Mouse (Mus musculus) heart, embryonic 12.5 days (tissue): Measurements from ENCODE around the gene Esrrg. TPM values are rescaled to one million over a fixed set of nuclear protein-coding genes. Genes with fewer than 3 reads are reported as not detected.

Source experiments
- ATAC-seq: fragments of 200-750 bp; cut with Nextera tagmentation; 2 replicates; pipeline ENCODE4 v1.8.0; 2017; ENCODE audit warnings: moderate TSS enrichment, moderate library complexity; ENCODE audit not compliant: insufficient number of reproducible peaks, low FRiP score
- H3K27ac ChIP-seq: fragments of 300-500 bp; sonication (generic); 2 replicates; pipeline ENCODE4 v1.5.1; 2016; ENCODE audit warnings: mild to moderate bottlenecking, moderate library complexity; ENCODE audit not compliant: poor library complexity, severe bottlenecking
- H3K27me3 ChIP-seq: fragments of 300-500 bp; sonication (generic); replicated peaks from 2 replicates; pipeline ENCODE4 v1.6.1; 2016; ENCODE audit warnings: mild to moderate bottlenecking, moderate library complexity
- H3K36me3 ChIP-seq: fragments of 300-500 bp; sonication (generic); 2 replicates; pipeline ENCODE4 v1.6.1; 2016; ENCODE audit warnings: mild to moderate bottlenecking, moderate library complexity
- H3K4me1 ChIP-seq: fragments of 300-500 bp; sonication (generic); replicated peaks from 2 replicates; pipeline ENCODE4 v1.6.1; 2016; ENCODE audit warnings: mild to moderate bottlenecking
- H3K4me2 ChIP-seq: fragments of 300-500 bp; sonication (generic); 2 replicates; pipeline ENCODE4 v1.6.1; 2016; ENCODE audit warnings: mild to moderate bottlenecking, moderate library complexity
- H3K4me3 ChIP-seq: fragments of 300-500 bp; sonication (generic); 2 replicates; pipeline ENCODE4 v1.5.1; 2016; ENCODE audit warnings: mild to moderate bottlenecking
- H3K9ac ChIP-seq: fragments of 300-500 bp; sonication (generic); 2 replicates; pipeline ENCODE4 v1.6.1; 2016; ENCODE audit warnings: mild to moderate bottlenecking, moderate library complexity
- H3K9me3 ChIP-seq: fragments of 300-500 bp; sonication (generic); replicated peaks from 2 replicates; pipeline ENCODE4 v1.6.1; 2016; ENCODE audit warnings: mild to moderate bottlenecking, moderate library complexity
- WGBS: fragments of 180-500 bp; shearing (Covaris S2); methylation state at CpG from one replicate; pipeline ENCODE4 v1.1.7; 2016; 5-methylcytosine and 5-hydroxymethylcytosine counted together
- polyA plus RNA-seq: library from polyadenylated mRNA; unstranded; fragments of >200 nt; fragmentation: Nextera tagmentation; extraction: Ambion mirVana; gene quantifications from 2 replicates; pipeline ENCODE4 v1.2.1, GENCODE M21; 2016

Gene Esrrg
- polyA plus RNA-seq, 1 experiment from 2014 or later: 33.3 TPM

DNA sequence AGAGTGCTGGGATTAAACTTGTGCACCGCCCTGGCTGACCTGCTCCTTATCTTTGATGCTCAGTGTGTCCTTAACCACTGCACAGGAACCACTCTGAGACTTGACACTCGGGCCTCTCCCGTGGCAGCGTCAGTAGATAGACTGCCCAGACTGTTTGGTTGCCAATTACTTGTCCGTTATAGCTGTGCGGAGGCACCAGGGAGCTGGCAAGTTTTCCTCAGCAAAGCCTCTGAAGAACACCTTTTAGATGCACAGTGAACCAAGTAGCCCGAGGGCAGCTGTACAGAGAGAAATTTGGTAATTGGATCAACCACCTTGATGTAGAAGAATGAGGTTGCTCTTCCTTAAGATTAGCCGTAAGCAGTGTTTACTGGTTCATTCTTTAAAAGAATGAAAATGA, 279.6 kb downstream of the Esrrg start:
- 54% methylated on average over 8 of the region's 8 CpGs for WGBS
- Histone ChIP-seq H3K27ac (no peak overlapping the region), H3K36me3 (no peaks in the 10 kb centered on the region), H3K27me3 (no peaks in the 10 kb centered on the region), H3K9me3 (no peaks in the 10 kb centered on the region), H3K4me2 (no peak overlapping the region), H3K4me1 (peaks cover 20% of the 10 kb centered on the region), H3K4me3 (no peak overlapping the region), H3K9ac (no peak overlapping the region)
- ATAC-seq: no peak

GRCm38 (mm10) chr1:187889096-187889495, 280.5 kb downstream of the Esrrg start:
- no peak for ATAC-seq
- 85% methylated on average over 4 of the region's 4 CpGs for whole genome bisulfite sequencing
- no peaks in the 10 kb centered on the region for H3K36me3 ChIP-seq

GRCm38 (mm10) chr1:187891262-187891661, 282.7 kb downstream of the Esrrg start:
- no peak overlapping the region for H3K4me2 ChIP-seq
- H3K9me3 ChIP-seq: no peaks in the 10 kb centered on the region
- peaks cover 21% of the 10 kb centered on the region for H3K4me1 ChIP-seq
- 79% methylated on average over 9 of the region's 9 CpGs for WGBS
- no peaks in the 10 kb centered on the region for H3K36me3 ChIP-seq
- H3K27ac ChIP-seq: no peak overlapping the region
- ATAC-seq: no peak
- no peaks in the 10 kb centered on the region for H3K27me3 ChIP-seq
- H3K9ac ChIP-seq: no peak overlapping the region
- no peak overlapping the region for H3K4me3 ChIP-seq

More at GRCm38 (mm10) chr1:187889096-187889495, 280.5 kb downstream of the Esrrg start:
- H3K4me2 ChIP-seq: no peak overlapping the region
- H3K27me3 ChIP-seq: no peaks in the 10 kb centered on the region
- no peak overlapping the region for H3K27ac ChIP-seq
- no peak overlapping the region for H3K9ac ChIP-seq
- no peaks in the 10 kb centered on the region for H3K9me3 ChIP-seq
- H3K4me1 ChIP-seq: peaks cover 16% of the 10 kb centered on the region
- no peak overlapping the region for H3K4me3 ChIP-seq

DNA sequence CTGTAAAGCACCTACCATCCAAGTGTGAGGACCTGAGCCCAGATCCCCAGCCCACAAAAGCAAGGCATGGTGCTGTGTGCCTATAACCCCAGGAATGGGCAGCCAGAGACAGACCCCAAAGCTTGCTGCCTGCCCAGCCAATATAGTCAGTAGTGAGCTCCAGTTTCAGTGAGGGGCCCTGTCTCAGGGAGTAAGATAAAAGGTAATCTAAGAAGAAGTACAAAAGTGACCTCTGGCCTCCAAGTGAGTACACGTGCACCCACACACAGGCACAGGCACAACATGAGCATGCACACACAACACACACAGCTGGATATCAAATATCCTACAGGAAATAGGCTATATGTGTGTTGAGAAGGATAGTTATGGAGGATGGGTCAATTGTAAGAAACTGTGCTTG, 286.9 kb downstream of the Esrrg start:
- no peak overlapping the region for H3K27ac ChIP-seq
- no peaks in the 10 kb centered on the region for H3K9me3 ChIP-seq
- no peak overlapping the region for H3K9ac ChIP-seq
- H3K27me3 ChIP-seq: no peaks in the 10 kb centered on the region
- WGBS: 37% methylated on average over 1 of the region's 1 CpGs
- H3K4me1 ChIP-seq: peaks cover 20% of the 10 kb centered on the region
- no peaks in the 10 kb centered on the region for H3K36me3 ChIP-seq
- no peak overlapping the region for H3K4me2 ChIP-seq
- ATAC-seq: no peak
- H3K4me3 ChIP-seq: no peak overlapping the region

- Histone ChIP-seq H3K4me3 (no peak overlapping the region), H3K27ac (no peak overlapping the region), H3K9me3 (no peaks in the 10 kb centered on the region), H3K4me2 (no peak overlapping the region), H3K36me3 (no peaks in the 10 kb centered on the region), H3K27me3 (no peaks in the 10 kb centered on the region), H3K9ac (no peak overlapping the region), H3K4me1 (peaks cover 20% of the 10 kb centered on the region)
- 87% methylated on average over 3 of the region's 3 CpGs for WGBS
- no peak for ATAC-seq
Observed at GRCm38 (mm10) chr1:187896291-187896690, 287.7 kb downstream of the Esrrg start.

DNA sequence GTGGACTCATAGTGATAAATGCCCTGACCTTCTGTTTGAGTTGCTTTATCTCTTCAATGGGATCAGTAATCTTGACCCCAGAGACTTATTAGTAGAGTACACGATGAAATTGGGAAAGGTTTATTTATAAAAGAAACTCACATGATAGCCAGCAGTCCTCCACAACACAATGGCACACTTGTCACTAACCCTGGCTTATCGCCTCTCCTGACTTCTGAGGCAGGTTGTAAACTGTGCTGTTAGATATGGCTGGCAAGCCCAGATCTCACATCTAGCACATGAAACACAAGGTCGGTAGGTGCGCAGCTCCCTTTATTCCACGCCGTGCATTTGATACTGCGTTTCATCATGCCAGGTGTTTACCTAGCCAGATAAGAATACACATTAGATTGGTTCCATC, 288.3 kb downstream of the Esrrg start:
- peaks cover 18% of the 10 kb centered on the region for H3K4me1 ChIP-seq
- no peak overlapping the region for H3K9ac ChIP-seq
- H3K27ac ChIP-seq: no peak overlapping the region
- no peak overlapping the region for H3K4me2 ChIP-seq
- H3K36me3 ChIP-seq: no peaks in the 10 kb centered on the region
- H3K4me3 ChIP-seq: no peak overlapping the region
- H3K9me3 ChIP-seq: no peaks in the 10 kb centered on the region
- no peaks in the 10 kb centered on the region for H3K27me3 ChIP-seq
- no peak for ATAC-seq
- WGBS: 74% methylated on average over 7 of the region's 7 CpGs

GRCm38 (mm10) chr1:187899541-187899940, 290.9 kb downstream of the Esrrg start:
- H3K9ac ChIP-seq: no peak overlapping the region
- no peaks in the 10 kb centered on the region for H3K27me3 ChIP-seq
- H3K27ac ChIP-seq: no peak overlapping the region
- no peak overlapping the region for H3K4me2 ChIP-seq
- H3K4me3 ChIP-seq: no peak overlapping the region
- no peaks in the 10 kb centered on the region for H3K9me3 ChIP-seq
- WGBS: 75% methylated on average over 4 of the region's 4 CpGs
- ATAC-seq: no peak
- H3K4me1 ChIP-seq: peaks cover 15% of the 10 kb centered on the region
- no peaks in the 10 kb centered on the region for H3K36me3 ChIP-seq

DNA sequence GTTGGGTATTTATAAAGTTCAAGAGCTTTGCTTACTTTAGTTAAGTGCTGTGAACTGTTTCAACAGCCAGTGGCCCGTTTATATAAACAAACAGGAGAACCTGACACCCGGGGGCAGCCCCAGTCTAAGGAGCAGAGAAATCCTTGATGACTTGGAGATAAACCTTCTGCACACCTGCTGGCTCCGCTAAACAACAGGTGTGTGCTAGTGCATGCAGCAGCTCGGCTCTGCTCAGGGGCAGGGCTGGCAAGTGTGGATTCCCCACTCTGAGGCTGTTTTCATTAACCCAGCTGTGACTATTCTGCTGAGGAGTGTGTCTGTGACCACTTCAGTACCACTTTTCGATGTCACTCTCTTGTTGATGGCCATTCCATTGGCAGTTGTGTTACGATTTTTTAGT, 292.2 kb downstream of the Esrrg start:
- 44% methylated on average over 6 of the region's 6 CpGs for WGBS
- no peak overlapping the region for H3K4me2 ChIP-seq
- H3K36me3 ChIP-seq: no peaks in the 10 kb centered on the region
- 0 out of 2 replicates have a peak, but pooled peaks cover 5% of the 10 kb centered on the region for H3K4me1 ChIP-seq
- H3K27ac ChIP-seq: no peak overlapping the region
- no peak for ATAC-seq
- H3K9ac ChIP-seq: no peak overlapping the region
- H3K9me3 ChIP-seq: no peaks in the 10 kb centered on the region
- no peak overlapping the region for H3K4me3 ChIP-seq
- H3K27me3 ChIP-seq: no peaks in the 10 kb centered on the region

GRCm38 (mm10) chr1:187902176-187902575, 293.6 kb downstream of the Esrrg start:
- no peaks in the 10 kb centered on the region for H3K9me3 ChIP-seq
- H3K4me3 ChIP-seq: no peak overlapping the region
- no peak overlapping the region for H3K27ac ChIP-seq
- H3K4me1 ChIP-seq: 0 out of 2 replicates have a peak, but pooled peaks cover 2% of the 10 kb centered on the region
- H3K27me3 ChIP-seq: no peaks in the 10 kb centered on the region
- no peak overlapping the region for H3K4me2 ChIP-seq
- WGBS: 51% methylated on average over 3 of the region's 3 CpGs
- no peak overlapping the region for H3K9ac ChIP-seq
- no peaks in the 10 kb centered on the region for H3K36me3 ChIP-seq
- ATAC-seq: no peak

DNA sequence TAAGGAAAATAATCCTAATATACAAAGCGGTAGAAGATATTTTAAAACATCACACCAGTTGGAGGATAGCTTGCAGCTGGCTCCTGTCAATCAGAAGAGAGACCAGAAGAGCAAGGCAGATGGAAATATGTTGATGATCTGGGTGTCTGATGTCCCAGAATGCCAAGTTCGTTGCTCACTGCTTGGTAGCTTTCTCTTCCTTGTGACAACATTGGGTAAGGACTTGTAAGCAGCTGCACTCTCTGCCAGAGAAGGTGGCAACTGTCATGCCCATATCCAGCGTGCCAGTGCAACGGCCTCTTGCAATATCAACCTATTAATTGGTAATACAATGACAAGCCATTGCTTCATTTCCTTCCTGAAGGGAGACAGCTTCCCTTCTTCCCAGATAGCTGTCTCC, 296.1 kb downstream of the Esrrg start:
- no peak overlapping the region for H3K4me2 ChIP-seq
- H3K4me3 ChIP-seq: no peak overlapping the region
- H3K27ac ChIP-seq: no peak overlapping the region
- H3K9me3 ChIP-seq: no peaks in the 10 kb centered on the region
- peaks cover 15% of the 10 kb centered on the region for H3K4me1 ChIP-seq
- no peaks in the 10 kb centered on the region for H3K27me3 ChIP-seq
- no peaks in the 10 kb centered on the region for H3K36me3 ChIP-seq
- H3K9ac ChIP-seq: no peak overlapping the region
- 66% methylated on average over 4 of the region's 4 CpGs for WGBS
- ATAC-seq: no peak

- WGBS: 58% methylated on average over 7 of the region's 7 CpGs
- H3K9me3 ChIP-seq: no peaks in the 10 kb centered on the region
- H3K27me3 ChIP-seq: no peaks in the 10 kb centered on the region
- no peak overlapping the region for H3K4me3 ChIP-seq
- H3K4me2 ChIP-seq: no peak overlapping the region
- ATAC-seq: no peak
- no peaks in the 10 kb centered on the region for H3K36me3 ChIP-seq
- H3K9ac ChIP-seq: no peak overlapping the region
- peaks cover 33% of the 10 kb centered on the region for H3K4me1 ChIP-seq
- H3K27ac ChIP-seq: peak overlapping the region; percentile 77; the same call in 1 of the 2 replicates
Observed at GRCm38 (mm10) chr1:187907407-187907806, 298.8 kb downstream of the Esrrg start.

GRCm38 (mm10) chr1:187907871-187908270, 299.3 kb downstream of the Esrrg start:
- H3K9me3 ChIP-seq: no peaks in the 10 kb centered on the region
- H3K36me3 ChIP-seq: no peaks in the 10 kb centered on the region
- H3K27ac ChIP-seq: peak overlapping the region; percentile 77
- H3K27me3 ChIP-seq: no peaks in the 10 kb centered on the region
- H3K4me3 ChIP-seq: no peak overlapping the region
- no peak for ATAC-seq
- peaks cover 33% of the 10 kb centered on the region for H3K4me1 ChIP-seq
- 7% methylated on average over 3 of the region's 3 CpGs for WGBS
- H3K9ac ChIP-seq: no peak overlapping the region
- H3K4me2 ChIP-seq: no peak overlapping the region
